Mouse (Mus musculus) spleen, adult 10 weeks (tissue): Measurements from ENCODE around the gene Vmn2r40. TPM values are rescaled to one million over a fixed set of nuclear protein-coding genes. Genes with fewer than 3 reads are reported as not detected.

Source experiments
- polyA plus RNA-seq: library from polyadenylated mRNA; stranded (reverse); fragments of 350-450 nt; fragmentation: Illumina TruSeq; extraction: RNeasy Lipid Tissue Mini Kit (QIAGEN cat#74804); gene quantifications from one replicate; pipeline ENCODE4 v1.2.3, GENCODE M21; 2015; ENCODE audit warnings: low replicate concordance; ENCODE audit not compliant: insufficient read depth

The Vmn2r40 gene
- not detected for polyA plus RNA-seq

GRCm38 (mm10) chr7:8931335-8931734 is at the start of gene Vmn2r40:
Vmn2r40 (minus strand) TSS chr7:8931435.

Other genes starting within 250 kb of the Vmn2r40 start
- gene Vmn2r39, start 99.4 kb upstream of the Vmn2r40 start, polyA plus RNA-seq: not detected
- not detected for gene Vmn2r38, start 166.4 kb upstream of the Vmn2r40 start, polyA plus RNA-seq